Mouse (Mus musculus) ES-Bruce4 (cell line): ENCODE measurements around the gene Pdzd9. TPM values are rescaled to one million over a fixed set of nuclear protein-coding genes. Genes with fewer than 3 reads are reported as not detected.

Source experiments
- H3K27ac ChIP-seq: 2 replicates; pipeline ENCODE4 v1.5.1; 2012; ENCODE audit warnings: low read length, inconsistent platforms; ENCODE audit not compliant: insufficient read depth
- H3K27me3 ChIP-seq: 2 replicates; pipeline ENCODE4 v1.6.1; 2012; ENCODE audit warnings: mild to moderate bottlenecking, low read length, inconsistent platforms; ENCODE audit not compliant: control insufficient read depth, poor library complexity, insufficient read depth, severe bottlenecking
- H3K36me3 ChIP-seq: 2 replicates; pipeline ENCODE4 v1.6.1; 2012; ENCODE audit warnings: inconsistent platforms, mild to moderate bottlenecking, low read length, moderate library complexity; ENCODE audit not compliant: control insufficient read depth, poor library complexity, insufficient read depth, severe bottlenecking
- H3K4me1 ChIP-seq: one replicate; pipeline ENCODE4 v1.8.1; 2011; ENCODE audit warnings: low read length; ENCODE audit not compliant: control insufficient read depth, insufficient read depth
- H3K4me3 ChIP-seq: 2 replicates; pipeline ENCODE4 v1.5.1; 2011; ENCODE audit warnings: low read depth, mild to moderate bottlenecking, low read length
- H3K9ac ChIP-seq: 2 replicates; pipeline ENCODE4 v1.6.1; 2012; ENCODE audit warnings: low read depth, mild to moderate bottlenecking, inconsistent platforms; ENCODE audit not compliant: poor library complexity, severe bottlenecking
- H3K9me3 ChIP-seq: replicated peaks from 2 replicates; pipeline ENCODE4 v1.6.1; 2012; ENCODE audit warnings: mild to moderate bottlenecking, low read length, inconsistent platforms; ENCODE audit not compliant: control insufficient read depth, poor library complexity, insufficient read depth, severe bottlenecking
- CTCF ChIP-seq: IDR thresholded peaks from one replicate; pipeline ENCODE4 v1.8.1; 2011; ENCODE audit warnings: low read depth, low read length
- EP300 ChIP-seq: IDR thresholded peaks from 2 replicates; pipeline ENCODE4 v1.6.1; 2011; ENCODE audit warnings: low read depth, low read length; ENCODE audit not compliant: insufficient read depth
- POLR2A ChIP-seq: IDR thresholded peaks from one replicate; pipeline ENCODE4 v1.8.1; 2011; ENCODE audit warnings: low read length; ENCODE audit not compliant: insufficient read depth
- polyA plus RNA-seq: library from polyadenylated mRNA; stranded (reverse); fragments of >200 nt; gene quantifications from 2 replicates; pipeline ENCODE4 v1.2.4, GENCODE M21; 2011; ENCODE audit warnings: low read depth; ENCODE audit not compliant: missing spikeins, insufficient read depth, insufficient read length

Gene Pdzd9
- polyA plus RNA-seq, 1 experiment: not detected

DNA sequence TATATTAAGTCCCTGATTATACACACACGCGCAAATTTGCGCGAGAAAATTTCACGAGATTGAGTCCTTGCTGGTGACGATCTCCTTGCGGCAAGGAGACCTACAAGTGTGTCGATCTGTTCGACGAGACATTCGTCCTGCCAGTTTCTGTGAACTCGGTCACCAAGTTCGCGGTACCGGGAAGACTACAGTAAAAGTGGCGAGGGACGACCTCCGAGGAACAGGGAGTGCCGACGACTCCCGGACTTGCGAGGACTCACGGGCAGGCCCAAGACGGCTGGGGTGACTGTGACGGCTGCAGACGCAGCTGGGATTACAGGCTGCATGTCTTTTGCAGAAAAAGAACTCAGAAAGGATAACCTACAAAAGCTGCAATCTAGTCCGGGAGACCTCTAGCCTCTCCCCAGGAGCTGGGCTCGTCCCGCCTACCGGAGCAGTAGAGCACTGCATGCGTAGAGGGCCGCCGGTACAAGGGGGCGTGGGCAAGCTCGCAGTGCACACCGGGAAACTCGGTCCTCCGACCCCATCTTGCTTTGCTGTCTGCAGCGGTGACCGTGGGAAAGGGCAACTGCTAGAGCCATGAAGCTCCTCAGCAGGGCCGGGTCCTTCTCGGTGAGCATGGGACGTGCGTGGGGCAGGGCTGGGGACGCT is 35.3 kb downstream of the Pdzd9 start, which contains the start of gene Uqcrc2:
Uqcrc2 (plus strand) TSS at position 466 of the 651 bp plus-strand sequence.
- Histone ChIP-seq H3K27ac (peak within 1 kb of the TSS; percentile 34; the same call in 1 of the 2 replicates), H3K9ac (peak within 1 kb of the TSS; percentile 79), H3K4me1 (peaks cover 2% of the 10 kb centered on the region), H3K27me3 (no peaks in the 10 kb centered on the region), H3K36me3 (peaks cover 16% of the 10 kb centered on the region), H3K9me3 (no peaks in the 10 kb centered on the region), H3K4me3 (peak within 1 kb of the TSS; percentile 65)
- peak; percentile 71 for TF ChIP-seq POLR2A
- TF ChIP-seq EP300: no peak
- no peak for TF ChIP-seq CTCF

DNA sequence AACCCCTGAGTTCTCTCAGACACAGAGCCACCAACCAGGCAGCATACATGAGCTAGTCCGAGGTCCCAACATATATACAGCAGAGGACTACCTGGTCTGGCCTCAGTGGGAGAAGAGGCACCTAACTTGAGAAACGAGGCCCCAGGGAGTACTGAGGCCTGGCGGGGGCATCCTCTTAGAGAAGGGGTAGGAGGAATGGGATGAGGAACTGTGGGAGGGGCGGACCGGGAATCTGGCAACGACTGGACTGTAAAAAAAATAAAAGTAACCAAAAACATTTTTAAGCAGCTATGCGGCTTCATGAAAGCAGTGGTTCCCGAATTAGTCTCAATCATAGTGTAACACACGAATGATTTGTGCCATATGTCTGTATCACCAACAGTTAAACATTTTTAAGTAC is 35.8 kb downstream of the Pdzd9 start:
- no peak for TF ChIP-seq EP300
- TF ChIP-seq POLR2A: no peak
- TF ChIP-seq CTCF: no peak
- Histone ChIP-seq H3K9me3 (no peaks in the 10 kb centered on the region), H3K4me1 (peaks cover 2% of the 10 kb centered on the region), H3K9ac (peak overlapping the region; percentile 79), H3K36me3 (peaks cover 11% of the 10 kb centered on the region), H3K27me3 (no peaks in the 10 kb centered on the region), H3K27ac (no peak overlapping the region), H3K4me3 (peak overlapping the region; percentile 65)

DNA sequence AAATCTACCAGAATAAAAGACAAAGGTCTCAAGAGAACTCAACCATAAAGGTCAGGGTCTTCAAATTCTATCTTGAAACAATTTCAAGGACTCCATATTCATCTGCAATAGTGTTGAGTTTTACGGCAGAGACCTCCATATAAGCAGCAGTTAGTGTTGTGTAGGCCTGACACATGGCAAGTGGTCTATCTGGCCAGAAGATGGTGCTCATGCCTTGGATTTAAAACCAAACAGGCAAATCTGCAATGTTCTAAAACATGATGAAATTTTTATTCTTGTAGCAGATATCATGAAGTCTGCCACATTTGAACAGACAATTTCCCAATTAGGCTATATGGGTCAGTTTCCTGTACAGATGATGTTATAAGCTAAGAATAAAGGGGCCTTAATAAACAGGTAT is 37.6 kb downstream of the Pdzd9 start:
- Histone ChIP-seq H3K9ac (no peak overlapping the region), H3K4me3 (no peak overlapping the region), H3K27me3 (no peaks in the 10 kb centered on the region), H3K36me3 (peaks cover under 1% of the 10 kb centered on the region), H3K27ac (no peak overlapping the region), H3K9me3 (no peaks in the 10 kb centered on the region), H3K4me1 (peaks cover 2% of the 10 kb centered on the region)
- TF ChIP-seq CTCF (no peak), EP300 (no peak), POLR2A (no peak)

DNA sequence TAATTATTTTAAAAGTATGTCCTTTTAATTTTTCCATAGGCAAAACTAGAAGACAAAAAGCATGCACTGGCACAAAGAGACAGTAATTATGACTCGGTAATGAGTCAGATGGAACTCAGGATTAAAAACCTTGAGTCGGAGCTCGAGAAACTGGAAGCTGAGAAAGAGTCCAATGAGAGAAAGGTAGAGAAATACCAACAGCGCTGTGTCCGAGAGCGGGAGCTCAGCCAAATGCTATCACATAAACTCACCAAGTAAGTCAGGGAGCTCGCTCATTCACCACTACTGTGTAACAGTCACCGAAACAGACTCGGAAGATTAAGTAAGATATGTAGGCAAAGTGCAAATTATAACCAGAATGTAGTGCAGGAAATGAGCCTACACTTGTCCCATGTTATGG is 49.3 kb downstream of the Pdzd9 start:
- H3K27ac ChIP-seq: no peak overlapping the region

DNA sequence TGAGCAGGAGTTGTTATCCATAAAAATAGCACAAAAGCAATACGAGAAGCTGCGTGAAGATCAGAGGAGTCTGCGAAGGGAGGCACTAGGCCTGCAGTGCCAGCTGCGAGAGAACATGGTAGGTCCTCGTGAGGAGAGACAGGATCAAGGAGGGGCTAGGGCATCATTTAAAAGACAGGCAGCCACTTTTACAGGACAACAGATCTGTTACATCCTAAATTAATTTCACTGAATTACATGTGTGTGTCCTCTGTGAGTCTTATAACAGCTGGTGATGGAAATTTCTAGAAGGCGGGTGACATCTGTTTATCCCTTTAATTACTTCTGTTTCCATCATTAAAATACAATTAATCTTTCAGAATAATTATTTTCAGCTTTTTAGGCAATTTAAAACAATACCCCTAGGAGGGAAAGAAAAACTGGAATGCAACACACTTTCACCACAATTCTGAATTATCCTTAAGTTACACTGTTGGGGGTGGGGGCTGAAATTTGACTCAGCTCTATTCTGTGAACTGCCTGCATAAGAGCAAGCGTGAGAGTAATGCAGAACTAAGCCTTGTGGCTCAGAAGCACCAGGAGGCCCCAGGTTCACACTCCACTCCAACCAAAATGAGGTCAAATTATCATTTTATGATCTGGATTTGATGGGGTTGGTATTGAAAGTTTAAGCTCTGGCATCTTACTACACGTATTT is 49.9 kb downstream of the Pdzd9 start:
- H3K9me3 ChIP-seq: no peaks in the 10 kb centered on the region
- no peaks in the 10 kb centered on the region for H3K27me3 ChIP-seq
- no peak overlapping the region for H3K27ac ChIP-seq
- TF ChIP-seq POLR2A (no peak), EP300 (no peak), CTCF (no peak)
- no peak overlapping the region for H3K9ac ChIP-seq
- H3K4me3 ChIP-seq: no peak overlapping the region
- no peaks in the 10 kb centered on the region for H3K36me3 ChIP-seq
- no peaks in the 10 kb centered on the region for H3K4me1 ChIP-seq

More for the DNA sequence above, 49.3 kb downstream of the Pdzd9 start:
- Histone ChIP-seq H3K4me3 (no peak overlapping the region), H3K27me3 (no peaks in the 10 kb centered on the region), H3K9me3 (no peaks in the 10 kb centered on the region), H3K4me1 (no peaks in the 10 kb centered on the region), H3K9ac (no peak overlapping the region), H3K36me3 (no peaks in the 10 kb centered on the region)
- no peak for TF ChIP-seq POLR2A
- TF ChIP-seq CTCF: no peak
- TF ChIP-seq EP300: no peak

Other genes with a start within 250 kb of the Pdzd9 start
- gene Uqcrc2, start 35.2 kb downstream of the Pdzd9 start, polyA plus RNA-seq: 274 and 293 TPM in 2 replicates
- 34.1 and 35.7 TPM in 2 replicates for gene Mosmo, start 7.3 kb upstream of the Pdzd9 start, polyA plus RNA-seq
- gene Vwa3a, start 69.0 kb upstream of the Pdzd9 start, polyA plus RNA-seq: not detected in 2 replicates
- gene Gm5737, start 142.0 kb upstream of the Pdzd9 start, polyA plus RNA-seq: not detected in 2 replicates
- gene Eef2k, start 172.5 kb upstream of the Pdzd9 start, polyA plus RNA-seq: 9.3 and 11.3 TPM in 2 replicates
- 35.6 and 36.0 TPM in 2 replicates for gene Polr3e, start 247.4 kb upstream of the Pdzd9 start, polyA plus RNA-seq